Mouse (Mus musculus) midbrain, postnatal 0 days (tissue): ENCODE results near the gene Trim63. TPM values are rescaled to one million over a fixed set of nuclear protein-coding genes. Genes with fewer than 3 reads are reported as not detected.
A peak's percentile ranks its signal among the peaks of the same experiment; 100 is the strongest.
"Not testable (repeated sequence)": the region's sequence is repeated elsewhere in the genome, so short reads cannot be mapped to it uniquely, and the experiment has no call there.

Experiments
- ATAC-seq: fragments of 200-750 bp; cut with Nextera tagmentation; 2 replicates; pipeline ENCODE4 v1.8.0; 2017; ENCODE audit warnings: moderate number of reproducible peaks, mild to moderate bottlenecking, moderate TSS enrichment, moderate library complexity; ENCODE audit not compliant: low FRiP score
- DNase-seq: peaks from one replicate; pipeline ENCODE4 v3.0.0-alpha.2; 2015; ENCODE audit warnings: low spot score
- H3K27ac ChIP-seq: fragments of 300-500 bp; sonication (generic); 2 replicates; pipeline ENCODE4 v1.5.1; 2014; ENCODE audit warnings: low read depth, mild to moderate bottlenecking, low read length, mixed read lengths
- H3K27me3 ChIP-seq: fragments of 300-500 bp; sonication (generic); 2 replicates; pipeline ENCODE4 v1.6.1; 2014; ENCODE audit warnings: low read length, control low read depth, mixed read lengths; ENCODE audit not compliant: insufficient read depth
- H3K36me3 ChIP-seq: fragments of 300-500 bp; sonication (generic); 2 replicates; pipeline ENCODE4 v1.6.1; 2014; ENCODE audit warnings: low read length, control low read depth, mixed read lengths; ENCODE audit not compliant: insufficient read depth
- H3K4me1 ChIP-seq: fragments of 300-500 bp; sonication (generic); 2 replicates; pipeline ENCODE4 v1.6.1; 2014; ENCODE audit warnings: mild to moderate bottlenecking, control low read depth, antibody characterized with exemption, low read length, mixed read lengths; ENCODE audit not compliant: insufficient read depth
- H3K4me2 ChIP-seq: fragments of 300-500 bp; sonication (generic); 2 replicates; pipeline ENCODE4 v1.6.1; 2014; ENCODE audit warnings: low read depth, mild to moderate bottlenecking, low read length, mixed read lengths; ENCODE audit not compliant: poor library complexity, severe bottlenecking
- H3K4me3 ChIP-seq: fragments of 300-500 bp; sonication (generic); 2 replicates; pipeline ENCODE4 v1.5.1; 2014; ENCODE audit warnings: low read depth, mild to moderate bottlenecking, low read length, moderate library complexity
- H3K9ac ChIP-seq: fragments of 300-500 bp; sonication (generic); replicated peaks from 2 replicates; pipeline ENCODE4 v1.6.1; 2014; ENCODE audit warnings: mild to moderate bottlenecking, low read length, moderate library complexity, mixed read lengths; ENCODE audit not compliant: poor library complexity, severe bottlenecking
- H3K9me3 ChIP-seq: fragments of 300-500 bp; sonication (generic); 2 replicates; pipeline ENCODE4 v1.6.1; 2016; ENCODE audit warnings: low read length, control low read depth
- CTCF ChIP-seq: IDR thresholded peaks from 2 replicates; pipeline ENCODE4 v1.5.1; 2016; ENCODE audit warnings: antibody characterized with exemption, mild to moderate bottlenecking
- WGBS: fragments of 180-500 bp; shearing (Covaris S2); extraction: QIAGEN DNeasy Blood & Tissue Kit; methylation state at CpG from one replicate; pipeline ENCODE4 v1.1.7; 2014; 5-methylcytosine and 5-hydroxymethylcytosine counted together
- polyA plus RNA-seq: library from polyadenylated mRNA; unstranded; fragments of >200 nt; fragmentation: Nextera tagmentation; extraction: Ambion mirVana; gene quantifications from 2 replicates; pipeline ENCODE4 v1.2.1, GENCODE M21; 2015
- total RNA-seq: library from RNA; depleted of rRNA; stranded (reverse); fragments of >200 nt; gene quantifications from 2 replicates; pipeline ENCODE4 v1.2.3, GENCODE M21; 2014

Gene Trim63
- total and polyA plus RNA-seq, 2 experiments from 2014 or later, result 0.73 to 2.0 TPM

GRCm38 (mm10) chr4:134288397-134289256, 26.3 kb upstream of the Trim63 start:
- peak overlapping the region; percentile 100 for H3K27ac ChIP-seq
- 46% methylated on average over 11 of the region's 11 CpGs for WGBS
- peak overlapping the region; percentile 78 for H3K4me2 ChIP-seq
- H3K4me1 ChIP-seq, result no peaks in the 10 kb centered on the region
- peaks cover 8% of the 10 kb centered on the region for H3K36me3 ChIP-seq
- peak overlapping the region; percentile 100 for H3K9ac ChIP-seq
- no peak for DNase-seq
- no peak for ATAC-seq
- H3K27me3 ChIP-seq, result no peaks in the 10 kb centered on the region
- peak overlapping the region; percentile 71 for H3K4me3 ChIP-seq
- no peaks in the 10 kb centered on the region for H3K9me3 ChIP-seq
- no peak for TF ChIP-seq CTCF

GRCm38 (mm10) chr4:134292067-134292466, 22.9 kb upstream of the Trim63 start:
- no peak for ATAC-seq

GRCm38 (mm10) chr4:134293061-134293691, 21.7 kb upstream of the Trim63 start:
- H3K4me1 ChIP-seq, result no peaks in the 10 kb centered on the region
- ATAC-seq, result no peak
- WGBS, result 74% methylated on average over 18 of the region's 18 CpGs

More at GRCm38 (mm10) chr4:134292067-134292466, 22.9 kb upstream of the Trim63 start:
- DNase-seq, result peak; percentile 81
- H3K4me2 ChIP-seq, result no peak overlapping the region
- no peak overlapping the region for H3K27ac ChIP-seq
- peak; percentile 92 for TF ChIP-seq CTCF
- no peaks in the 10 kb centered on the region for H3K9me3 ChIP-seq
- no peaks in the 10 kb centered on the region for H3K4me1 ChIP-seq
- H3K9ac ChIP-seq, result no peak overlapping the region
- no peak overlapping the region for H3K4me3 ChIP-seq
- H3K27me3 ChIP-seq, result no peaks in the 10 kb centered on the region
- H3K36me3 ChIP-seq, result no peaks in the 10 kb centered on the region
- 19% methylated on average over 7 of the region's 7 CpGs for WGBS

GRCm38 (mm10) chr4:134293692-134294163, 21.2 kb upstream of the Trim63 start:
- no peak for DNase-seq
- no peaks in the 10 kb centered on the region for H3K36me3 ChIP-seq
- no peak overlapping the region for H3K4me2 ChIP-seq
- no peaks in the 10 kb centered on the region for H3K9me3 ChIP-seq
- H3K27me3 ChIP-seq, result no peaks in the 10 kb centered on the region
- no peak for ATAC-seq
- 73% methylated on average over 9 of the region's 9 CpGs for WGBS
- no peaks in the 10 kb centered on the region for H3K4me1 ChIP-seq
- H3K9ac ChIP-seq, result no peak overlapping the region
- no peak overlapping the region for H3K27ac ChIP-seq
- no peak for TF ChIP-seq CTCF
- no peak overlapping the region for H3K4me3 ChIP-seq

More at GRCm38 (mm10) chr4:134293061-134293691, 21.7 kb upstream of the Trim63 start:
- TF ChIP-seq CTCF, result no peak
- no peak for DNase-seq
- Histone ChIP-seq H3K27ac (no peak overlapping the region), H3K36me3 (no peaks in the 10 kb centered on the region), H3K9ac (no peak overlapping the region), H3K27me3 (no peaks in the 10 kb centered on the region), H3K4me2 (no peak overlapping the region), H3K4me3 (no peak overlapping the region), H3K9me3 (no peaks in the 10 kb centered on the region)

GRCm38 (mm10) chr4:134296096-134296495, 18.8 kb upstream of the Trim63 start:
- H3K27ac ChIP-seq, H3K9ac ChIP-seq, H3K4me2 ChIP-seq, H3K27me3 ChIP-seq, DNase-seq, H3K36me3 ChIP-seq, H3K9me3 ChIP-seq, ATAC-seq, H3K4me3 ChIP-seq, H3K4me1 ChIP-seq: not testable (repeated sequence)
- 85% methylated on average over 4 of the region's 4 CpGs for WGBS
- 0 out of 2 replicates have a peak, but pooled peaks have one; percentile 3 for TF ChIP-seq CTCF

- H3K9ac ChIP-seq, result no peak overlapping the region
- no peaks in the 10 kb centered on the region for H3K27me3 ChIP-seq
- H3K36me3 ChIP-seq, result no peaks in the 10 kb centered on the region
- TF ChIP-seq CTCF, result peak; percentile 22; the same call in 1 of the 2 replicates
- no peaks in the 10 kb centered on the region for H3K9me3 ChIP-seq
- DNase-seq (no peak), ATAC-seq (no peak)
- no peaks in the 10 kb centered on the region for H3K4me1 ChIP-seq
- no peak overlapping the region for H3K4me3 ChIP-seq
- whole genome bisulfite sequencing, result 92% methylated on average over 4 of the region's 4 CpGs
- H3K27ac ChIP-seq, result no peak overlapping the region
- H3K4me2 ChIP-seq, result no peak overlapping the region
Observed at GRCm38 (mm10) chr4:134296523-134296922, 18.4 kb upstream of the Trim63 start.
